Mouse (Mus musculus) intestine, postnatal 0 days (tissue): Measurements from ENCODE around the gene Dkkl1. TPM values are rescaled to one million over a fixed set of nuclear protein-coding genes. Genes with fewer than 3 reads are reported as not detected.

Source experiments
- ATAC-seq: fragments of 200-750 bp; cut with Nextera tagmentation; 2 replicates; pipeline ENCODE4 v1.8.0; 2017; ENCODE audit warnings: mild to moderate bottlenecking, moderate TSS enrichment, moderate library complexity
- H3K27ac ChIP-seq: fragments of 300-500 bp; sonication (generic); 2 replicates; pipeline ENCODE4 v1.5.1; 2014; ENCODE audit warnings: mild to moderate bottlenecking, low read depth, low read length, moderate library complexity
- H3K27me3 ChIP-seq: fragments of 300-500 bp; sonication (generic); replicated peaks from 2 replicates; pipeline ENCODE4 v1.6.1; 2014; ENCODE audit warnings: low read length, mixed read lengths; ENCODE audit not compliant: control insufficient read depth, insufficient read depth
- H3K36me3 ChIP-seq: fragments of 300-500 bp; sonication (generic); 2 replicates; pipeline ENCODE4 v1.6.1; 2014; ENCODE audit warnings: mild to moderate bottlenecking, moderate library complexity; ENCODE audit not compliant: control insufficient read depth, insufficient read depth
- H3K4me1 ChIP-seq: fragments of 300-500 bp; sonication (generic); replicated peaks from 2 replicates; pipeline ENCODE4 v1.6.1; 2014; ENCODE audit warnings: antibody characterized with exemption, low read length, mixed read lengths; ENCODE audit not compliant: control insufficient read depth, insufficient read depth
- H3K4me2 ChIP-seq: fragments of 300-500 bp; sonication (generic); replicated peaks from 2 replicates; pipeline ENCODE4 v1.6.1; 2014; ENCODE audit warnings: low read depth, mild to moderate bottlenecking, moderate library complexity
- H3K4me3 ChIP-seq: fragments of 300-500 bp; sonication (generic); 2 replicates; pipeline ENCODE4 v1.5.1; 2014; ENCODE audit warnings: low read depth, low read length
- H3K9ac ChIP-seq: fragments of 300-500 bp; sonication (generic); 2 replicates; pipeline ENCODE4 v1.6.1; 2014; ENCODE audit warnings: mild to moderate bottlenecking, low read depth, low read length
- H3K9me3 ChIP-seq: fragments of 300-500 bp; sonication (generic); 2 replicates; pipeline ENCODE4 v1.6.1; 2016; ENCODE audit warnings: mixed run types; ENCODE audit not compliant: control insufficient read depth
- CTCF ChIP-seq: sonication (generic); IDR thresholded peaks from 2 replicates; pipeline ENCODE4 v1.5.1; 2016; ENCODE audit warnings: low read depth, mild to moderate bottlenecking, control low read depth, antibody characterized with exemption, moderate library complexity
- WGBS: fragments of 180-500 bp; shearing (Covaris S2); extraction: QIAGEN DNeasy Blood & Tissue Kit; methylation state at CpG from one replicate; pipeline ENCODE4 v1.1.7; 2014; 5-methylcytosine and 5-hydroxymethylcytosine counted together
- polyA plus RNA-seq: library from polyadenylated mRNA; unstranded; fragments of >200 nt; fragmentation: Nextera tagmentation; extraction: Ambion mirVana; gene quantifications from 2 replicates; pipeline ENCODE4 v1.2.1, GENCODE M21; 2015

Dkkl1 gene
- polyA plus RNA-seq, 1 experiment from 2014 or later = 0.47 TPM

GRCm38 (mm10) chr7:45235656-45236180, 23.8 kb upstream of the Dkkl1 start:
- no peak overlapping the region for H3K27ac ChIP-seq
- no peaks in the 10 kb centered on the region for H3K9me3 ChIP-seq
- no peak overlapping the region for H3K9ac ChIP-seq
- H3K4me1 ChIP-seq = peaks cover 8% of the 10 kb centered on the region
- no peak overlapping the region for H3K4me3 ChIP-seq
- H3K36me3 ChIP-seq = peaks cover 11% of the 10 kb centered on the region; the same call in 1 of the 2 replicates
- 0 out of 2 replicates have a peak, but pooled peaks have one; percentile 8 for ATAC-seq
- H3K27me3 ChIP-seq = no peaks in the 10 kb centered on the region
- no peak for TF ChIP-seq CTCF
- 49% methylated on average over 17 of the region's 17 CpGs for WGBS
- H3K4me2 ChIP-seq = peak overlapping the region; percentile 57; the same call in 1 of the 2 replicates

- Histone ChIP-seq H3K9ac (no peak overlapping the region), H3K4me3 (peak overlapping the region; percentile 20; the same call in 1 of the 2 replicates), H3K36me3 (peaks cover 11% of the 10 kb centered on the region; the same call in 1 of the 2 replicates), H3K9me3 (no peaks in the 10 kb centered on the region), H3K4me2 (peak overlapping the region; percentile 57), H3K27ac (no peak overlapping the region), H3K4me1 (peaks cover 8% of the 10 kb centered on the region), H3K27me3 (no peaks in the 10 kb centered on the region)
- 0 out of 2 replicates have a peak, but pooled peaks have one; percentile 13 for TF ChIP-seq CTCF
- 11% methylated on average over 21 of the region's 21 CpGs for WGBS
- ATAC-seq = peak; percentile 39
Observed at GRCm38 (mm10) chr7:45234922-45235571, 23.1 kb upstream of the Dkkl1 start.

GRCm38 (mm10) chr7:45234333-45234841, 22.4 kb upstream of the Dkkl1 start:
- no peaks in the 10 kb centered on the region for H3K27me3 ChIP-seq
- peak; percentile 27 for TF ChIP-seq CTCF
- peak; percentile 43; the same call in 1 of the 2 replicates for ATAC-seq
- H3K27ac ChIP-seq = no peak overlapping the region
- 14% methylated on average over 29 of the region's 29 CpGs for WGBS
- H3K4me3 ChIP-seq = no peak overlapping the region; the same call in 1 of the 2 replicates
- peaks cover 8% of the 10 kb centered on the region for H3K4me1 ChIP-seq
- peak overlapping the region; percentile 57 for H3K4me2 ChIP-seq
- H3K9ac ChIP-seq = no peak overlapping the region
- no peaks in the 10 kb centered on the region for H3K9me3 ChIP-seq
- H3K36me3 ChIP-seq = peaks cover 15% of the 10 kb centered on the region; the same call in 1 of the 2 replicates

- peak overlapping the region; percentile 57 for H3K4me2 ChIP-seq
- H3K27me3 ChIP-seq = no peaks in the 10 kb centered on the region
- peaks cover 16% of the 10 kb centered on the region; the same call in 1 of the 2 replicates for H3K36me3 ChIP-seq
- H3K4me1 ChIP-seq = peaks cover 8% of the 10 kb centered on the region
- H3K9ac ChIP-seq = no peak overlapping the region
- H3K27ac ChIP-seq = no peak overlapping the region
- no peaks in the 10 kb centered on the region for H3K9me3 ChIP-seq
- H3K4me3 ChIP-seq = no peak overlapping the region
- ATAC-seq = no peak
- TF ChIP-seq CTCF = no peak
- WGBS = 46% methylated on average over 20 of the region's 20 CpGs
Observed at GRCm38 (mm10) chr7:45233580-45234332, 21.8 kb upstream of the Dkkl1 start.

GRCm38 (mm10) chr7:45232716-45233465, 20.9 kb upstream of the Dkkl1 start:
- TF ChIP-seq CTCF = no peak
- Histone ChIP-seq H3K4me3 (no peak overlapping the region), H3K9ac (no peak overlapping the region), H3K27ac (no peak overlapping the region), H3K4me2 (no peak overlapping the region), H3K9me3 (no peaks in the 10 kb centered on the region), H3K36me3 (peaks cover 16% of the 10 kb centered on the region; the same call in 1 of the 2 replicates), H3K27me3 (no peaks in the 10 kb centered on the region), H3K4me1 (peaks cover 8% of the 10 kb centered on the region)
- no peak for ATAC-seq
- WGBS = 76% methylated on average over 13 of the region's 13 CpGs
